Mouse (Mus musculus) intestine, postnatal 0 days (tissue): Measurements from ENCODE around the gene Lrrk1. TPM values are rescaled to one million over a fixed set of nuclear protein-coding genes. Genes with fewer than 3 reads are reported as not detected.

Source experiments
- ATAC-seq: fragments of 200-750 bp; cut with Nextera tagmentation; 2 replicates; pipeline ENCODE4 v1.8.0; 2017; ENCODE audit warnings: mild to moderate bottlenecking, moderate TSS enrichment, moderate library complexity
- H3K27ac ChIP-seq: fragments of 300-500 bp; sonication (generic); 2 replicates; pipeline ENCODE4 v1.5.1; 2014; ENCODE audit warnings: mild to moderate bottlenecking, low read depth, low read length, moderate library complexity
- H3K27me3 ChIP-seq: fragments of 300-500 bp; sonication (generic); replicated peaks from 2 replicates; pipeline ENCODE4 v1.6.1; 2014; ENCODE audit warnings: low read length, mixed read lengths; ENCODE audit not compliant: control insufficient read depth, insufficient read depth
- H3K36me3 ChIP-seq: fragments of 300-500 bp; sonication (generic); 2 replicates; pipeline ENCODE4 v1.6.1; 2014; ENCODE audit warnings: mild to moderate bottlenecking, moderate library complexity; ENCODE audit not compliant: control insufficient read depth, insufficient read depth
- H3K4me1 ChIP-seq: fragments of 300-500 bp; sonication (generic); replicated peaks from 2 replicates; pipeline ENCODE4 v1.6.1; 2014; ENCODE audit warnings: antibody characterized with exemption, low read length, mixed read lengths; ENCODE audit not compliant: control insufficient read depth, insufficient read depth
- H3K4me2 ChIP-seq: fragments of 300-500 bp; sonication (generic); replicated peaks from 2 replicates; pipeline ENCODE4 v1.6.1; 2014; ENCODE audit warnings: low read depth, mild to moderate bottlenecking, moderate library complexity
- H3K4me3 ChIP-seq: fragments of 300-500 bp; sonication (generic); 2 replicates; pipeline ENCODE4 v1.5.1; 2014; ENCODE audit warnings: low read depth, low read length
- H3K9ac ChIP-seq: fragments of 300-500 bp; sonication (generic); 2 replicates; pipeline ENCODE4 v1.6.1; 2014; ENCODE audit warnings: mild to moderate bottlenecking, low read depth, low read length
- H3K9me3 ChIP-seq: fragments of 300-500 bp; sonication (generic); 2 replicates; pipeline ENCODE4 v1.6.1; 2016; ENCODE audit warnings: mixed run types; ENCODE audit not compliant: control insufficient read depth
- CTCF ChIP-seq: sonication (generic); IDR thresholded peaks from 2 replicates; pipeline ENCODE4 v1.5.1; 2016; ENCODE audit warnings: low read depth, mild to moderate bottlenecking, control low read depth, antibody characterized with exemption, moderate library complexity
- WGBS: fragments of 180-500 bp; shearing (Covaris S2); extraction: QIAGEN DNeasy Blood & Tissue Kit; methylation state at CpG from one replicate; pipeline ENCODE4 v1.1.7; 2014; 5-methylcytosine and 5-hydroxymethylcytosine counted together
- polyA plus RNA-seq: library from polyadenylated mRNA; unstranded; fragments of >200 nt; fragmentation: Nextera tagmentation; extraction: Ambion mirVana; gene quantifications from 2 replicates; pipeline ENCODE4 v1.2.1, GENCODE M21; 2015

Gene Lrrk1
- polyA plus RNA-seq, 1 experiment from 2014 or later, result 6.1 TPM

GRCm38 (mm10) chr7:66365411-66365810, 22.7 kb downstream of the Lrrk1 start:
- 63% methylated on average over 2 of the region's 2 CpGs for WGBS
- Histone ChIP-seq H3K4me2 (no peak overlapping the region), H3K4me1 (no peaks in the 10 kb centered on the region), H3K27ac (no peak overlapping the region), H3K4me3 (no peak overlapping the region), H3K9me3 (peaks cover 2% of the 10 kb centered on the region; the same call in 1 of the 2 replicates), H3K36me3 (peaks cover 4% of the 10 kb centered on the region; the same call in 1 of the 2 replicates), H3K9ac (no peak overlapping the region), H3K27me3 (no peaks in the 10 kb centered on the region)
- no peak for TF ChIP-seq CTCF
- ATAC-seq, result no peak

GRCm38 (mm10) chr7:66364491-66364890, 23.7 kb downstream of the Lrrk1 start:
- H3K27me3 ChIP-seq, result no peaks in the 10 kb centered on the region
- no peak overlapping the region for H3K4me2 ChIP-seq
- H3K36me3 ChIP-seq, result peaks cover 11% of the 10 kb centered on the region
- WGBS, result 94% methylated on average over 11 of the region's 11 CpGs
- H3K4me3 ChIP-seq, result no peak overlapping the region
- H3K4me1 ChIP-seq, result no peaks in the 10 kb centered on the region
- peaks cover 4% of the 10 kb centered on the region; the same call in 1 of the 2 replicates for H3K9me3 ChIP-seq
- H3K27ac ChIP-seq, result no peak overlapping the region
- no peak overlapping the region for H3K9ac ChIP-seq
- no peak for ATAC-seq
- no peak for TF ChIP-seq CTCF

- WGBS, result 89% methylated on average over 4 of the region's 4 CpGs
- H3K36me3 ChIP-seq, result peaks cover 8% of the 10 kb centered on the region
- H3K4me1 ChIP-seq, result 0 out of 2 replicates have a peak, but pooled peaks cover 3% of the 10 kb centered on the region
- H3K4me2 ChIP-seq, result no peak overlapping the region
- TF ChIP-seq CTCF, result no peak
- no peak overlapping the region for H3K27ac ChIP-seq
- H3K9me3 ChIP-seq, result peaks cover 4% of the 10 kb centered on the region; the same call in 1 of the 2 replicates
- ATAC-seq, result no peak
- no peak overlapping the region for H3K9ac ChIP-seq
- H3K4me3 ChIP-seq, result no peak overlapping the region
- H3K27me3 ChIP-seq, result no peaks in the 10 kb centered on the region
Measured at GRCm38 (mm10) chr7:66359044-66359443, 29.1 kb downstream of the Lrrk1 start.

GRCm38 (mm10) chr7:66358461-66358860, 29.7 kb downstream of the Lrrk1 start:
- ATAC-seq, result no peak
- Histone ChIP-seq H3K27ac (no peak overlapping the region), H3K9ac (no peak overlapping the region), H3K27me3 (no peaks in the 10 kb centered on the region), H3K36me3 (peaks cover 8% of the 10 kb centered on the region; the same call in 1 of the 2 replicates), H3K4me3 (no peak overlapping the region), H3K9me3 (peaks cover 4% of the 10 kb centered on the region; the same call in 1 of the 2 replicates), H3K4me2 (no peak overlapping the region), H3K4me1 (0 out of 2 replicates have a peak, but pooled peaks cover 3% of the 10 kb centered on the region)
- no peak for TF ChIP-seq CTCF
- 93% methylated on average over 3 of the region's 3 CpGs for WGBS

- Histone ChIP-seq H3K27me3 (no peaks in the 10 kb centered on the region), H3K4me2 (no peak overlapping the region), H3K4me3 (no peak overlapping the region), H3K9me3 (peaks cover 4% of the 10 kb centered on the region; the same call in 1 of the 2 replicates), H3K4me1 (0 out of 2 replicates have a peak, but pooled peaks cover 3% of the 10 kb centered on the region), H3K9ac (no peak overlapping the region), H3K27ac (no peak overlapping the region), H3K36me3 (peaks cover 8% of the 10 kb centered on the region; the same call in 1 of the 2 replicates)
- TF ChIP-seq CTCF, result no peak
- 81% methylated on average over 8 of the region's 8 CpGs for WGBS
- no peak for ATAC-seq
Measured at GRCm38 (mm10) chr7:66355791-66356522, 32.2 kb downstream of the Lrrk1 start.

- no peaks in the 10 kb centered on the region for H3K27me3 ChIP-seq
- H3K36me3 ChIP-seq, result peaks cover 3% of the 10 kb centered on the region; the same call in 1 of the 2 replicates
- no peak for TF ChIP-seq CTCF
- no peak overlapping the region for H3K4me3 ChIP-seq
- H3K9ac ChIP-seq, result no peak overlapping the region
- H3K4me1 ChIP-seq, result 0 out of 2 replicates have a peak, but pooled peaks cover 3% of the 10 kb centered on the region
- no peak overlapping the region for H3K27ac ChIP-seq
- no peak for ATAC-seq
- no peak overlapping the region for H3K4me2 ChIP-seq
- 63% methylated on average over 3 of the region's 3 CpGs for WGBS
- H3K9me3 ChIP-seq, result no peaks in the 10 kb centered on the region
Measured at GRCm38 (mm10) chr7:66354911-66355310, 33.2 kb downstream of the Lrrk1 start.
